Mouse (Mus musculus) lung, postnatal 4 days (tissue): ENCODE data around the gene Nop2.
"Not testable (repeated sequence)": the region's sequence is repeated elsewhere in the genome, so short reads cannot be mapped to it uniquely, and the experiment has no call there.

Experiments
- DNase-seq, 2 experiments: peaks; one replicate each; pipeline ENCODE4 v3.0.0; 2021

Gene Nop2

DNA sequence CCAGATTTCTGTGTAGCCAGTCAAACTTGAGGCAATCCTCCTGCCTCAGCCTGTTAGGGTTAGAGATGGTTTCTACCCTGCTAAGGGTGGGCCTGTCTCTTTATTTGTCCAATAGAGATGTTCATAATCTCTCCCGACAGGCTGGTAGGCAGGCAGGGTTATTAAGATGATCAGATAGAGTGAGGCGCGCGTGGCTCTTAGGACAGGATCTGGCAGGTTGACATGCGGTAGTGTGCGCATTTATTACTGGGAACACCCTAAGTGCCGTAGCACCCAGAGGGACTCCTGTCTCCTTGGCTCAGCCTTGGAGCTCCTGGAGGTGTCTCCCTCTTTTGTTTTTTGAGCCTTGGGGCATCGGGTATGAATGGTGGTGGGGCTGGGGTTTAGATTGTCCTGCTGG, 23.6 kb downstream of the Nop2 start:
- DNase-seq, result no peak

DNA sequence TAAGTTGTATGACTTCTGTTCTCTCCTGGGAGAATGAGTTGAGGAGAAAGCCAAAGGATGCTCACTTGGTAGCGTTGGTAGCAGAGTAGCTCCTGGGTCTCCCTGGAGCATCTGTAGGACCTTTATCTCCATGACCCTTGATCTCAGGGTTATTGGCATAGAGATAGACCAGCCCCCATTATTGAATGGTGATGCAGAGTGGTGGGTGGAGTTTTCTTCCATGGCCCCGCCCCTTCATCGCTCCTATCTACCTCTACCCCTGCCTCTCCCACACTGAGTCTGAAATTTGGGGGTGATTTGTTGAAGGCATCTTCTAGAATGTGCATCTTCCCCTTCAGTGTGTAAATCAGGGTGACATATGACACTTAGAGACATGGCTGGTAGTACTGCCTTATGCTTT, 24.8 kb downstream of the Nop2 start:
- DNase-seq, result no peak

DNA sequence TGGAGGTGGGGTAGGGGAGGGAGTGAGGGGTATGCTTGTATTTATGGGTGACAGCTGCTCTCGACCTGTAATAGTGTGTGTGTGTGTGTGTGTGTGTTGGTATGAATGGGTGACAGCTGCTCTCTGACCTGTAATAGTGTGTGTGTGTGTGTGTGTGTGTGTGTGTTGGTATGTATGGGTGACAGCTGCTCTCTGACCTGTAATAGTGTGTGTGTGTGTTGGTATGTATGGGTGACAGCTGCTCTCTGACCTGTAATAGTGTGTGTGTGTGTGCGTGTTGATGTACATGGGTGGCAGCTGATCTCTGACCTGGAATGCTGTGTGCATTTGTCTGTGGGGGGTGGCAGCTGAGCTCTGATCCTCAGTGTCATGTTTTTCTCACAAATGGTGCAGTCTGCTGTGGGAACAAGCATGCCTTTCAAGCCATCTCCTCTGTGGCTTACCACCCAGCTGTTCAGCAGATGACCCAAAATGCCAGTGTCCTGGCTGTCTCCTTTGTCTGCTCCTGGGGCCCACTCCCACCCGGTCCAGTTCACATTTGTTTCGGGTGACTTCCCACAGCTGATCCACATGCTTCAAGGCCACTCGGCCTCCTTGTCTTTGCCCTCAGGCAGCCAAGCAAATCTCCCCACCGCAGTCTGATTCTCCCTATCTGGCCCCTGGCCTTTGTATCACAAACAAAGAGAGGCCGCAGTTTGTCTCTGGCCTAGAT, 25.4 kb downstream of the Nop2 start:
- DNase-seq, result peak in 1 of 2 experiments; percentile 40

DNA sequence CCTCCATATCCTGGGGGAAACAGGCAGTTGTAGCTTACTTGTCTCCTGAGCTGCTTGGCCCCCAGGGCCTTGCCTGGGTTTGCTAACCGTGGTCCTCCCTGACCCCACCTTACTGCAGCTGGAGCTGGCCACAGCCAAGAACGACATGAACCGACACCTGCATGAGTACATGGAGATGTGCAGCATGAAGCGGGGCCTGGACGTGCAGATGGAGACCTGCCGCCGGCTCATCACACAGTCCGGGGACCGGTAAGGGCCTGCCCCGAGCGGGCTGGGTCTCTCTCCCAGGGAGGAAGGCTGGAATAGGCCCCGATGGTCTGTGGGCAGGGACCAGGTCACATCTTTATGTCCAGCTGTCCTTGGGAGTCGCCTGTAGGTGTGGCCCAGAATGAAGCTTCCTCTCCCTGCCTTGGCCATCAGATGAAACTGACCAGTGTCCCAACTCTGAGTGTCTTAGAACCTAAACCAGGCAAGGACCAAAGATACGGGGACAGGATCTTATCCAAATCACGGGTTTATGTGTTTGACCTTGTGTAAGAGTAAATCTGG, 27.3 kb downstream of the Nop2 start:
- no peak for DNase-seq

DNA sequence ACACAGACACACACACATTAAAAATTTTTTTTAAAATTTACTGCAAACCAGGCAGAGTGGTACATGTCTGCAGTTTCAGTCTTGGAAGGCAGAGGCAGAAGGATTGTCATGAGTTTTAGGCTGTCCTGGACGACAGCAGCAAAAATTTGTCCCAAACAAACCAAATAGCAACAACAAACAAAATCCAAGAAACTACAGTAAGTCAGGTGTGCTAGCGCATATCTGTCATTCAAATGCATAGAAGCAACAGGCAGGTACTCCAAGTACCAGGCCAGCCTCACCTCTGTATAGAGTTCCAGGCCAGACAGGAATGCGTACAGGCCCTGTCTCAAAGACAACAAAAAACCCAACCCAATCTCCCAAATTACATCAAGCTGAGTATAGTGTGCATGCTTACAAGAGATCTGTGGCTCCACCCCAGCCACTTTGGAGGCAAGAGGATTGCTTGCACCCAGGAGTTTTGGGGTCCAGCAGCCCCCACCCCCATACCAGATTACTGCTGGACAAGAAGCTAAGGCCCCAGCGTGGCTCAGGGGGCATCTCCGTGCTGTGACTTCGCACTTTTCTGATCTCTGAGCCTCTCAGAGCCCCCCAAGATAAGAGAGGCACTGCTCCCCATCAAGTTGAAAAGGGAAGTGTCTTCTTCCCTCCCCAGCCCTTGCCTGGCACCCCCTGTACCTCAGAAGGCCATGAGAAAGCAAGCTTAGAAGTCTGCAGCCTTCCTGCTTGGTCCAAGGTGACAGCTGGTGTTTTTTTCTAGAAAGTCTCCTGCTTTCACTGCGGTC, 28.3 kb downstream of the Nop2 start:
- DNase-seq, result no peak

DNA sequence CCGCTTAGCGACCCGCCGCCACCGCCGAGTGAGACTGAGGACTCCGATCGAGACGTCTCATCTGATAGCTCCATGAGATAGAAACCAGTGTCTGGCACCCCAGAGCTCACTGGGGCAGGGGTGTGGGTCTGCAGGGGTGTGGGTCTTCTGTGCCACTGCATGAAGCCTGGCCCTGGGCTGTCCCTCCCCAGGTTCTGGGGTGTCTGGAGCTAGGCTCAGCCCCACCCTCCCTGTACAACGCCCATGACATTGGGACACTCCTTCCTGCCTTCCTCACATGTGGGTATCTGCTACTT, 28.8 kb downstream of the Nop2 start:
- DNase-seq, result no peak

DNA sequence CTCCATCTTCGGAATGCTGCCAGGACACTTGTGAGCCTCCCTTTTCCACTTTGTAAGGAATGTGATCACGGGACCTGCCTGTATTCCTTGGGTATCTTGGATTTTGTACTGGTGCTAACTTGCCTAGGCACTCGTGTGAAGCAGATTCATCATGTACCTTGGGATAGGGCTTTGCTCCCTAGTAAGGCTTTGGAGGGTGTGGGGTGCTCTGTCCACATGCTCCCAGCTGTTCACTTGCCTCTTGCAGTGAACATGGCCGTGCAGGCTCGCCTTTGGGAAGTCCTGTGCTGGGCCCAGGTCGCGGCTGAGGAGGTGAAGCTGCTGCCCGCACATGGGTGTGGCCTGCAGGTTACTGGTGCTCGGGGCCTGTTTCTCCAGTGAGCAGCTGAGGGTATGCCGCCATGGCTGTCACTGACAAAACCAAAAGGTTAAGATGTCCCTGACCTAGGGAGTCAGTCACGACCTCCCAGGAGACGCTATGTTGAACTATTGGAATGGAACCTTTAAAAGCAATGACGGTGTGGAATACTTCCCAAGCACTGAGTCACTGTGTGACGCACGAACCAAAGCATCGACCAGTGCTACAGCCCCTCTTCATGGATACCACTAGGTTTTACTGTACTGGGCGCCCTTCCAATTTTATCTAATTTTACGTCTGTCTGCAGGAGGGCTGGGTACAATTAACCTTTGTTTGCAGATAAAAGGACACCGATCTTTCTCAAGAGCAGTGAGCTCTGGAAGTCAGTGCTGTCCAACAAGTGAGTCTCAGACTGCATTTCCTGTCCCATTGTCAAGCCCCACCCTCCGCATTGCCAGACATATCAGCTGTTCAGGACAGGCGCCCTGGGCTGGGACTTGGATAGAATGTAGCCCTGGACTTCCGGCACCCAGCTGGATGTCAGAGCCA, 29.4 kb downstream of the Nop2 start:
- peak; percentile 70 to 83 for DNase-seq

DNA sequence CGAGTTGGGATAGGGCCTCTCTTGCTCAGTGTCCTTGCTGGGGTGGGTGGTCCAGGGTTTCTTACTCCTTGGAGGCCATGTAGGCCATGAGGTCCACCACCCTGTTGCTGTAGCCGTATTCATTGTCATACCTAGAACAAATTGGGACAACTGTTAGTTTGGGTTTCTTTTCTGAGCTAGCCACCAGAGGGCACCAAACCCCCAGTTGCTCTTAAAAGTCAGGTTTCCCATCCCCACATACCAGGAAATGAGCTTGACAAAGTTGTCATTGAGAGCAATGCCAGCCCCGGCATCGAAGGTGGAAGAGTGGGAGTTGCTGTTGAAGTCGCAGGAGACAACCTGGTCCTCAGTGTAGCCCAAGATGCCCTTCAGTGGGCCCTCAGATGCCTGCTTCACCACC, 30.3 kb downstream of the Nop2 start:
- DNase-seq, result peak; percentile 64 to 85

DNA sequence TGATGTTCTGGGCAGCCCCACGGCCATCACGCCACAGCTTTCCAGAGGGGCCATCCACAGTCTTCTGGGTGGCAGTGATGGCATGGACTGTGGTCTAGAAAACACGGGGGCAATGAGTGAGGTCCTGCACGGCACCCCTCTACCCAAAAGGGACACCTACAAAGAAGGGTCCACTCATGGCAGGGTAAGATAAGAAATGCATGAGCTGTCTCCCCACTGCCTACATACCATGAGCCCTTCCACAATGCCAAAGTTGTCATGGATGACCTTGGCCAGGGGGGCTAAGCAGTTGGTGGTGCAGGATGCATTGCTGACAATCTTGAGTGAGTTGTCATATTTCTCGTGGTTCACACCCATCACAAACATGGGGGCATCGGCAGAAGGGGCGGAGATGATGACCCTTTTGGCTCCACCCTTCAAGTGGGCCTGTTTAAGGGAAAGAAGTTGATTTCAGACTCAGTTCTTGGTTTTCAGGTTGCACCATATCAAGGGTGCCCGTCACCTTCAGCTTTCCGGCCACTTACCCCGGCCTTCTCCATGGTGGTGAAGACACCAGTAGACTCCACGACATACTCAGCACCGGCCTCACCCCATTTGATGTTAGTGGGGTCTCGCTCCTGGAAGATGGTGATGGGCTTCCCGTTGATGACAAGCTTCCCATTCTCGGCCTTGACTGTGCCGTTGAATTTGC, 31.1 kb downstream of the Nop2 start:
- not testable (repeated sequence) for DNase-seq

DNA sequence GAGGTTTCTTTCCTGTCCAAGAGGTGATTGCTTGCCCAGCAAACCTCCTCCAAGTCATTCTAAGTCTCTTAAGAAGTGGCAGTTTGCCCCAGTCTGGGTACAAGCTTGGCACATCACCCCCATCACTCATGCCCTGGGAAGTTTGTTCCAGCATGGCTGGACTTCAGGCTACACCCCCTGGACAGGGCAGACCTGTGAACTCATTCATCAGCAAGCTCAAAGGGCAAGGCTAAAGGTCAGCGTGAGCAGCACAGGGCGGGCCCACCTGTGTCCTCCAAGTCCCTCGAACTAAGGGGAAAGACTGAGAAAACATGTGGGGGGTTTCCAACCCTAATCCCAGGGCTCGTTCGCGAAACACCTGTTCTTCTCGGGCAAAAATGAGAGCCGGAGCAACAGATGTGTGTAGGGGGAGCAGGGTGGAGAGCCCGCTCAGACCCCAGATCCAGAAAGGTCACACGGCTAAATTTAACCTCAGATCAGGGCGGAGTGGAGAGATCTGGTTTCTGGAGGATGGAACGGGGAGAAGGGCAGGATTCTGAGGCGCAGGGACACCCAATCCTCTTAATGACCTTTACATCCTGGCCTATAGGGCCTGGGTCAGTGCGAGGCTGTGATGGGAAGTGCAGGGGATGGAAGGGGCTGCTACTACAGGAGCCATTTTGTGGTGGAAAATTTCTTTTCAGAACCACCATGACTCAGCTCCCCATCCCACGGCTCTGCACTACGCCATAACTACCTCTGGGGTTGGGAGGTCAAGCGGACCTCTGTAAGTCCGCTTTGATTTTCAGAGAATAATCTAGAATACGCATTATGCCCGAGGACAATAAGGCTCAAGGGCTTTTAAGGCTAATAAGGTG, 32.3 kb downstream of the Nop2 start:
- DNase-seq, result peak in 1 of 2 experiments; percentile 24

DNA sequence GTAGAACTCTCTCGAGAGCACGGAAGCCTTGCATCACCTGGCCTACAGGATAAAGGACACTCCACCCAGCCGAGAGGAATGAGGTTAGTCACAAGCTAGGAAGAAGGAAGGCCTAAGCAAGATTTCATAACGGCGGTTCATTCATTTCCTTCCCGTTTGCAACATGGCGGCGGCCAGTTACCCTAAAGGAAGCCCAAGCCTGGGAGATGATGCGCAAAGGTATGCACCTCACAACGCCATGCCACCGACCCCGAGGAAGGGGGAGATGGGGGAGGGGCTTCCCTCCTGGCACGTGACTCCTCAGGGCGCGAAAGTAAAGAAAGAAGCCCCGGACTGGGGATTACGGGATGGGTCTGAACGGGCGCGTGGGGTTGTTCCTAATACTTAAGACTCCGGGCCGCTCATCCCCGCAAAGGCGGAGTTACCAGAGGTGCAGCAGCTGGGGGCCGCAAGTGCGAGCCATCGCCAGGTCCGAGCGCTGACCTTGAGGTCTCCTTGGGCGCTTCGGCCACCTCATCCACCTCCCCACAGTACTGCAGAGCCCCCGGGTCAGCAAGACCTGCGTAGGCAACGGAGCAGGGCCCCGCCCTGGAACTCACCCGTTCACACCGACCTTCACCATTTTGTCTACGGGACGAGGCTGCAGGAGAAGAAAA, 33.1 kb downstream of the Nop2 start:
- peak; percentile 73 to 74 for DNase-seq

DNA sequence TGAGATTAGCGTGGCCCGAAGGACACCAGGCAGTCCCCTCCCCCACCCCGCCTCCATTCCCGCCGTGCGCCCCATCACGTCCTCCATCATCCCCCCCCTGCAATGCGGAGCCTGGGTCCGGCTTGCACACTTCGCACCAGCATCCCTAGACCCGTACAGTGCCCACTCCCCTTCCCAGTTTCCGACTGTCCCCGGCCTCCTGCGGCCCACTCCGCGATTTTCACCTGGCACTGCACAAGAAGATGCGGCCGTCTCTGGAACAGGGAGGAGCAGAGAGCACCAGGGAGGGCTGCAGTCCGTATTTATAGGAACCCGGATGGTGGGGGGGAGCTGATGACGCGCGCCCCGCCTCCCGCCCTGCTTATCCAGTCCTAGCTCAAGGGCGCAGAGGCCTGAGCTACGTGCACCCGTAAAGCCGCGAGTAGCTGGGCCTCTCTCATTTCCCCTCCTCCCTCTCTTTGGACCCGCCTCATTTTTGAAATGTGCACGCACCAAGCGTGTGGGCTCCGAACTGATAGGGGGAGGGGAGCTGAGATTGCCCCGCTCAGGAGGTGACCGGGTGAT, 33.7 kb downstream of the Nop2 start:
- DNase-seq, result peak; percentile 97 to 98

DNA sequence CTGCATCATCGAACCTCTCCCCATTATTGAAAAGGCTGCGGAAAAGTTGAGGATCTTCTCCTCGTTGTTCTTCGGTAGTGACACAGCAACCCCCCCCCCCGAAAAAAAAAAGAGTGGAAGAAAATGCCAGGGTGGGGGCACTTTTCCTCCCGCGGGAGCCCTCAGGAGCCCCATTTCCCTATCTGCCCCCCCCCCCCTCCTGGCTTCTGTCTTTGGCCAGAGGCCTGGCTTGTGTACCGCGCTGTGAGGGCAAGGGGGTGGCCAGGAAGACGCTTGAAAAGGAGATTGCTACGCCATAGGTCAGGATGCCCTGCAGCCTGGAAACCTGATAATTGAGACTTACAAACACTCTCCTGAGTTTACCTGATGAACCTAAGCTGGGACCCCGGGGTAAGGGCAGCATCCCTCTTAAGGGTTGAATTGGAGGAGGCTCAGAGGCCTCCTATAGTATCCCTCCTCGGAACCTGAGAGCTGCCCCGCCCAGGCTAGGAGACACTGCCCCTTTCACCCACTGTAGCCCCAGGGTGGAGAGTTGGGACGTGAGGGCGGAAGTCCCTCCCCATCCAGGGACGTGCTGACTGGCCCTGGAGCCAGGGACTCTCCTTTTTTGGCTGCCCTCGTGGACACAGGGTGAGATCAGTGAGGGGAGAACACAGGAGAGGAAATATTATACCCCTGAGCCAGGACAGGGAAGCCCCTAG, 34.5 kb downstream of the Nop2 start, which contains the start of gene Gapdh:
Gapdh (minus strand) TSS at position 417 of the 701 bp plus-strand sequence.
- DNase-seq, result peak; percentile 81 to 88

DNA sequence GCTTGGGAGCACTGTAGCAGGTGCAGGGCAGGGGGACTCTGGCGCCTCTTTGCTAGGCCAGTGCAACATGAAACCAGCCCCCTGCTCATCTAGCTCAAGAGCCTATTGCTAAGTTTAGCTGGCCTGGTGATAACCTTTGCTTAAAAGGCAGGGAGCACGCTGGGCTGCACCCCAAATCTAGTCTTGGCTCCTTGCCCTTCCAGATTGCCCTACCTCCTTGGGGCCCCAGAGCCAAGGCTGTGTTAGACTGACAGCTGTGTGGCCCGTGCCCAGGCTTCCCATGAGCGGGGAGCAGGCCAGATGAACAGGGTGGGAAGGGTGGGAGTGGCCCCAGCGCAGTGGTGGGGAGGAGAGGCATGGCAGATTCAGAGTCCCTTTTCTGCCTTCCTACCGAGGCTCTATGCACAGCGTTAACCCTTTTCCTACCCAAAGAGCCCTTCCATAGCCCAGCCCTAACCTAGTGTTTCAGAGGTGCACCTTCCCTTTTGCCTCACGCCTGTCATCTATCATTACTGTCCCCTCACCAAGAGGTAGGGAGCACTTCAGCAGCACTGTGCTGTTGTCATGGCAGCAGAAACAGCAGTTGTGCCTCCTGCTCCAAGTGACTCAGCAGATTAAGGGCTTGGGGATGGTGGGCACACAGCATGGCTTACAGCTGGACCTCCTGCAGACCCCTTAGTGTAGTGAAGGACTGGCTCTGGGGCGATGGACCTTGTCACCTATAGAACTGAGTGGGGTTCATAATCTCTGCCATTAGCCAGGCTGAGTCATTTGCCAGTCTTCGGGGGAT, 35.3 kb downstream of the Nop2 start:
- peak in 1 of 2 experiments; percentile 26 for DNase-seq

DNA sequence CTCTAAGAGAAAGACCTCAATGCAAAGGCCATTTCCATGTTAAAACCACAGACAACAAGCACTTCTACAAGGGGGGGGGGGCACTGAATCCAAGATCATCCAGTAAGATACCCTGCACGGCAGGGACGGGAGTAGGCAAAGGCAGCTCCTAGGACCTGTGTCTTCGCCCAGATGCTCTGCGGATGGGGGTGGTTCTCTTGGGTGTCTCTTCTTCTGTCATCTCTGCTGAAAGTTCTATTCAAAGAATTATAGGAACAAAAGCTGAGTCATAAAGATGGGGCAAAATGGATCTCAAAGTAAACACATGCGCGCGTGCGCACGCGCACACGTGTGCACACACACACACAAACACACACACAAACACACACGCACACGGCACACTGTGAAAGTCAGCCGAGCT, 36.4 kb downstream of the Nop2 start:
- DNase-seq, result no peak

DNA sequence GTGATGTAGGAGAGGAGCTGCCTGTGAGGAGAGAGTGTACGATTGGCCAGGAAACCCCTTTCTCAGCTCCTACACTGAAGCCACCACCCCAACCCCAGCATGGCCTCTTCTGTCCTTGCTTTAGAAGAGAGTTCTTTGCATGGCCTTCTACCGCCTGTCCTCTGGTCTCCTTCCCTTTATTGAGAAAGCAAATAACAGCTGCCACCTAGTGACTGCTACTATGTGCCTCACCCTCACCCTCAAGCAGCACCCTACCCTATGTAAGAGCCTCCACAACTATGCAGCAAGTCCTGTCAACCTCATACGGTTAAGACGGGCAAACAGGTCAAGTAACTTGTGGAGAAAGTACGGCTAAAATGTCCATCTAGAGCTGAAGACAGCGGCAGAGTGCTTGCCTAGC, 38.5 kb downstream of the Nop2 start:
- no peak for DNase-seq

DNA sequence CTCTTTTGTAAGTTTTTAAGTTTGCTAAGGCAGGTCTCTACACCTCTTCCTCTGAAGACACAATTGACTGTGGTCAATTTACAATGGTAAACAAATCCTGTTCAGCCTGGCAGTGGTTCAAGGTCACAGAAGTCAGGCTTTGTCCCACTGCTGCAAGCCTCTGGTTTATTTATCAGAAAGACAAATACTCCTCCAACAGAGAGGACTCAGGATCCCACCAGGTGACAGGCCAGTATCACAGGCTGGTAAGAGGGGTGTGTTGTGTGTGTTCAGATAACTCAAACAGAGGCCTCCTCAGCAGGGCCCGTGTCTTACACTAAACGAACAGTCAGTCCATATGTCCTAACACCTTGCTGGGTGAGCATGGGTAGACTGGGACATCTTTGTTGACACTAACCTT, 40.8 kb downstream of the Nop2 start:
- DNase-seq, result no peak

DNA sequence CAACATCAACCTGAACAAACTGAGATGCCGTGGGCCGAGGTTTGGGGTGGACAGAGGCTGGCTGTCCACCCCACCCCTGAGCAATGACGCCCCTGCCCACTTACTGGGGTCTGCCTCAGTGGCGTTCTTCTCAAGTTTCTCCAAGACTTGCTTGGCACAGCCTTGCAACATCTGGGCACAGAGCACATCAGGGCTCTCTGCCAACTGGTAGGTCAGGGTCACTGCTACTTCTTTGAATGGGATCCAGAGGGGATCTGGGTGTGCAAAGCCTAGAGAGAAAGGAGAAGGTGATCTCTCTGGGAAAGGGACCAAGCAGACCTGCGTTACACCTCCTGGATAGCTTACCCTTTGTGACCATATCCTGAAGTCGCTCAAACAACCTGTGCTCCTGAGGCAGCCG, 41.5 kb downstream of the Nop2 start:
- DNase-seq, result no peak

DNA sequence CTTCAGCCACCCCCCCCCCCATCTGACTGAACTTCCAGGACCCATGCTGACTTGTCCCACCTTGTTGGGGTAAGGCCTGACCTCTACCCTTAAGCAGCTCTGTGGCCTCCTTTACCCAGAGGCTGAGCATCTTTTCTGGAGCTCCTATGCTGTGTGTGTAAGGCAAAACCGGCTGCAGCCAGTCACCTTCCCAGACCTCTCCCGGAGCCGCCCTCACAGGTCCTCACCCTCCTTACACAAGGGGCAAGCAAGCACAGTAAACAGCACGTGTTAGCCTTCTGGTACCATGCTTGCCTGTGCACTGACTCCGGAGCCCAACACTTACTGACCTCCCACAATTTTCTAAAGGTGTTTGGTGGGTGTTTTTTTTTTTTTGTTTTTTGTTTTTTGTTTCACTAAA, 43.8 kb downstream of the Nop2 start:
- no peak for DNase-seq
